Mouse (Mus musculus) heart, postnatal 0 days (tissue): ENCODE results near the gene Ank2. TPM values are rescaled to one million over a fixed set of nuclear protein-coding genes. Genes with fewer than 3 reads are reported as not detected.
A peak's percentile ranks its signal among the peaks of the same experiment; 100 is the strongest.

Experiments used
- ATAC-seq: fragments of 200-750 bp; cut with Nextera tagmentation; 2 replicates; pipeline ENCODE4 v1.8.0; 2017; ENCODE audit warnings: low read depth, moderate number of reproducible peaks, moderate library complexity; ENCODE audit not compliant: insufficient read depth
- DNase-seq: peaks from one replicate; pipeline ENCODE4 v3.0.0-alpha.2; 2016; ENCODE audit warnings: low spot score
- H3K27ac ChIP-seq: fragments of 300-500 bp; sonication (generic); 2 replicates; pipeline ENCODE4 v1.5.1; 2014; ENCODE audit warnings: low read depth, mild to moderate bottlenecking
- H3K27me3 ChIP-seq: fragments of 300-500 bp; sonication (generic); 2 replicates; pipeline ENCODE4 v1.6.1; 2014; ENCODE audit warnings: low read length, mixed read lengths; ENCODE audit not compliant: control insufficient read depth, insufficient read depth
- H3K36me3 ChIP-seq: fragments of 300-500 bp; sonication (generic); replicated peaks from 2 replicates; pipeline ENCODE4 v1.6.1; 2014; ENCODE audit warnings: low read length, mixed read lengths; ENCODE audit not compliant: control insufficient read depth, insufficient read depth
- H3K4me1 ChIP-seq: fragments of 300-500 bp; sonication (generic); 2 replicates; pipeline ENCODE4 v1.6.1; 2014; ENCODE audit warnings: antibody characterized with exemption; ENCODE audit not compliant: control insufficient read depth, insufficient read depth
- H3K4me2 ChIP-seq: fragments of 300-500 bp; sonication (generic); 2 replicates; pipeline ENCODE4 v1.6.1; 2014; ENCODE audit warnings: low read depth, mild to moderate bottlenecking, low read length, moderate library complexity
- H3K4me3 ChIP-seq: fragments of 300-500 bp; sonication (generic); 2 replicates; pipeline ENCODE4 v1.5.1; 2014; ENCODE audit warnings: low read depth, low read length
- H3K9ac ChIP-seq: fragments of 300-500 bp; sonication (generic); replicated peaks from 2 replicates; pipeline ENCODE4 v1.6.1; 2014; ENCODE audit warnings: low read depth, low read length, mixed read lengths
- H3K9me3 ChIP-seq: fragments of 300-500 bp; sonication (generic); replicated peaks from 2 replicates; pipeline ENCODE4 v1.6.1; 2016; ENCODE audit warnings: low read length; ENCODE audit not compliant: control insufficient read depth
- CTCF ChIP-seq: IDR thresholded peaks from 2 replicates; pipeline ENCODE4 v1.5.1; 2016; ENCODE audit warnings: antibody characterized with exemption, control low read depth, low read depth
- EP300 ChIP-seq: IDR thresholded peaks from 2 replicates; pipeline ENCODE4 v1.6.1; 2016; ENCODE audit warnings: antibody characterized with exemption, low read depth
- whole genome bisulfite sequencing: fragments of 180-500 bp; shearing (Covaris S2); extraction: QIAGEN DNeasy Blood & Tissue Kit; methylation state at CpG from one replicate; pipeline ENCODE4 v1.1.7; 2014; 5-methylcytosine and 5-hydroxymethylcytosine counted together
- polyA plus RNA-seq: library from polyadenylated mRNA; unstranded; fragments of >200 nt; fragmentation: Nextera tagmentation; extraction: Ambion mirVana; gene quantifications from 2 replicates; pipeline ENCODE4 v1.2.1, GENCODE M21; 2015
- total RNA-seq: library from RNA; depleted of rRNA; stranded (reverse); fragments of >200 nt; gene quantifications from 2 replicates; pipeline ENCODE4 v1.2.3, GENCODE M21; 2014; ENCODE audit warnings: low replicate concordance

The Ank2 gene
- total and polyA plus RNA-seq, 2 experiments from 2014 or later = 45.1 to 138 TPM

GRCm38 (mm10) chr3:127316717-127317116, 182.4 kb downstream of the Ank2 start:
- TF ChIP-seq EP300 = no peak
- TF ChIP-seq CTCF = no peak
- Histone ChIP-seq H3K9ac (no peak overlapping the region), H3K9me3 (no peaks in the 10 kb centered on the region), H3K27ac (no peak overlapping the region), H3K4me1 (no peaks in the 10 kb centered on the region), H3K27me3 (no peaks in the 10 kb centered on the region), H3K4me3 (no peak overlapping the region), H3K36me3 (no peaks in the 10 kb centered on the region), H3K4me2 (no peak overlapping the region)
- no peak for DNase-seq
- ATAC-seq = no peak
- 94% methylated on average over 2 of the region's 2 CpGs for WGBS

GRCm38 (mm10) chr3:127311521-127311920, 187.6 kb downstream of the Ank2 start:
- whole genome bisulfite sequencing = 78% methylated on average over 6 of the region's 6 CpGs
- Histone ChIP-seq H3K4me1 (no peaks in the 10 kb centered on the region), H3K36me3 (no peaks in the 10 kb centered on the region), H3K9me3 (no peaks in the 10 kb centered on the region), H3K4me3 (no peak overlapping the region), H3K27ac (no peak overlapping the region), H3K9ac (no peak overlapping the region), H3K4me2 (no peak overlapping the region), H3K27me3 (no peaks in the 10 kb centered on the region)
- TF ChIP-seq EP300 = no peak
- no peak for TF ChIP-seq CTCF
- no peak for ATAC-seq
- no peak for DNase-seq

- ATAC-seq = no peak
- no peak for DNase-seq
- 80% methylated on average over 3 of the region's 3 CpGs for WGBS
- no peak overlapping the region for H3K9ac ChIP-seq
- H3K4me1 ChIP-seq = no peaks in the 10 kb centered on the region
- no peaks in the 10 kb centered on the region for H3K36me3 ChIP-seq
- H3K27me3 ChIP-seq = no peaks in the 10 kb centered on the region
- TF ChIP-seq CTCF (peak; percentile 26; the same call in 1 of the 2 replicates), EP300 (no peak)
- H3K9me3 ChIP-seq = no peaks in the 10 kb centered on the region
- H3K4me2 ChIP-seq = no peak overlapping the region
- H3K4me3 ChIP-seq = no peak overlapping the region
- H3K27ac ChIP-seq = no peak overlapping the region
These were observed 189.1 kb downstream of the Ank2 start for GRCm38 (mm10) chr3:127310079-127310478.

GRCm38 (mm10) chr3:127303957-127304553, 195.1 kb downstream of the Ank2 start:
- Histone ChIP-seq H3K4me2 (no peak overlapping the region), H3K4me3 (no peak overlapping the region), H3K36me3 (no peaks in the 10 kb centered on the region), H3K27me3 (no peaks in the 10 kb centered on the region), H3K4me1 (no peaks in the 10 kb centered on the region), H3K9me3 (no peaks in the 10 kb centered on the region), H3K9ac (no peak overlapping the region), H3K27ac (no peak overlapping the region)
- no peak for DNase-seq
- no peak for TF ChIP-seq CTCF
- no peak for TF ChIP-seq EP300
- WGBS = 76% methylated on average over 6 of the region's 6 CpGs
- ATAC-seq = no peak

- 58% methylated on average over 4 of the region's 4 CpGs for WGBS
- H3K9ac ChIP-seq = no peak overlapping the region
- ATAC-seq = no peak
These were observed 196.1 kb downstream of the Ank2 start for GRCm38 (mm10) chr3:127303041-127303440.

GRCm38 (mm10) chr3:127300790-127301189, 198.4 kb downstream of the Ank2 start:
- H3K27me3 ChIP-seq = no peaks in the 10 kb centered on the region
- ATAC-seq (no peak), DNase-seq (no peak)
- H3K4me3 ChIP-seq = no peak overlapping the region
- H3K36me3 ChIP-seq = no peaks in the 10 kb centered on the region
- no peak overlapping the region for H3K27ac ChIP-seq
- H3K4me2 ChIP-seq = no peak overlapping the region
- no peaks in the 10 kb centered on the region for H3K9me3 ChIP-seq
- H3K9ac ChIP-seq = no peak overlapping the region
- no peak for TF ChIP-seq EP300
- no peak for TF ChIP-seq CTCF
- 0 out of 2 replicates have a peak, but pooled peaks cover 5% of the 10 kb centered on the region for H3K4me1 ChIP-seq

More at GRCm38 (mm10) chr3:127303041-127303440, 196.1 kb downstream of the Ank2 start:
- Histone ChIP-seq H3K4me1 (no peaks in the 10 kb centered on the region), H3K4me2 (no peak overlapping the region), H3K27ac (no peak overlapping the region), H3K4me3 (no peak overlapping the region), H3K36me3 (no peaks in the 10 kb centered on the region), H3K27me3 (no peaks in the 10 kb centered on the region), H3K9me3 (no peaks in the 10 kb centered on the region)
- no peak for DNase-seq
- no peak for TF ChIP-seq EP300
- TF ChIP-seq CTCF = no peak
